Mouse (Mus musculus) embryo, embryonic 9.5 days (tissue): ENCODE results near the gene Cd247.

Source experiments
- DNase-seq: peaks from one replicate; pipeline ENCODE4 v3.0.0-alpha.2; 2017; ENCODE audit errors: extremely low spot score

Cd247 gene

GRCm38 (mm10) chr1:165775518-165776294 lies 12.8 kb upstream of the Cd247 start:
- peak; percentile 71 for DNase-seq

GRCm38 (mm10) chr1:165779954-165780585 lies 8.4 kb upstream of the Cd247 start:
- DNase-seq = peak; percentile 65

- DNase-seq = peak; percentile 62
Observed at GRCm38 (mm10) chr1:165780586-165781111, 7.8 kb upstream of the Cd247 start.

- DNase-seq = no peak
Observed at GRCm38 (mm10) chr1:165781426-165781825, 7.1 kb upstream of the Cd247 start.

GRCm38 (mm10) chr1:165781911-165782310 lies 6.6 kb upstream of the Cd247 start:
- DNase-seq = no peak

GRCm38 (mm10) chr1:165786296-165786695 lies 2.2 kb upstream of the Cd247 start:
- DNase-seq = peak; percentile 36

- DNase-seq = no peak
Observed at GRCm38 (mm10) chr1:165789066-165789660, 682 bp downstream of the Cd247 start.

GRCm38 (mm10) chr1:165789963-165790362 lies 1.5 kb downstream of the Cd247 start:
- no peak for DNase-seq

GRCm38 (mm10) chr1:165790461-165791210 lies 2.2 kb downstream of the Cd247 start:
- no peak for DNase-seq

GRCm38 (mm10) chr1:165791411-165791810 lies 2.9 kb downstream of the Cd247 start:
- no peak for DNase-seq

- DNase-seq = no peak
Observed at GRCm38 (mm10) chr1:165801709-165802310, 13.3 kb downstream of the Cd247 start.

- no peak for DNase-seq
Observed at GRCm38 (mm10) chr1:165803107-165803506, 14.6 kb downstream of the Cd247 start.

- no peak for DNase-seq
Observed at GRCm38 (mm10) chr1:165804133-165804532, 15.7 kb downstream of the Cd247 start.

GRCm38 (mm10) chr1:165810633-165811032 lies 22.2 kb downstream of the Cd247 start:
- DNase-seq = no peak

GRCm38 (mm10) chr1:165811170-165811569 lies 22.7 kb downstream of the Cd247 start:
- no peak for DNase-seq

- no peak for DNase-seq
Observed at GRCm38 (mm10) chr1:165812775-165813174, 24.3 kb downstream of the Cd247 start.

GRCm38 (mm10) chr1:165814116-165814515 lies 25.6 kb downstream of the Cd247 start:
- DNase-seq = peak; percentile 77

GRCm38 (mm10) chr1:165814521-165815278 lies 26.2 kb downstream of the Cd247 start:
- DNase-seq = peak; percentile 54

- DNase-seq = no peak
Observed at GRCm38 (mm10) chr1:165816391-165816790, 27.9 kb downstream of the Cd247 start.

GRCm38 (mm10) chr1:165817264-165817663 lies 28.8 kb downstream of the Cd247 start:
- no peak for DNase-seq
